Mouse (Mus musculus): ENCODE measurements around the gene Rsph6a.
"Not testable (repeated sequence)": the region's sequence is repeated elsewhere in the genome, so short reads cannot be mapped to it uniquely, and the experiment has no call there.

Rsph6a gene

DNA sequence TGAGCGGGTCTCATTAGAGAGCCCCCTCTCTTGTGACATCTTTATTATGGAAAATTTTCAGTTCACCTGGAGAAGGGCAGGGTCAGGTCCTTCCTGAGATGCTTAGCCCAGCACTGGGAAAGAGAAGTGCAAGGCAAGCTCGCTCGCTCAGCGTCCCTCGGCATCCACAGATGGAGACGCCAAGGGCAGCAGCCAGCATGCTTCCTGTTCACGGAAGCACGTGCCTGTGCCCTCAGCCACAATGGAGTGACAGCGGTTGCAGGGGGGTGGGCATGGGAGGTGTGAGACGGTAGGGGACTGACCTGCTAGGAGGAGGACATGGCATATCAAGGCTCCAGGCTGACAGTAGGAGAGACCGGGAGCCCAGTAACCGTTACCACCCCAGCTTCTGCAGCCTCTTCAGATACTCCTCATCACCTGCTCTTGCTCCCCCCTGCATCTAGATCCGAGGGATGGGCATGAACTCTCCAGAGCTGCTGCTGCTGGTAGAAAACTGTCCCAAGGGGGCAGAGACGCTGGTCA lies 6.4 kb upstream of the Rsph6a start:
- DNase-seq: no peak

- no peak for DNase-seq
Measured at GRCm38 (mm10) chr7:19049252-19049651, 5.2 kb upstream of the Rsph6a start.

DNA sequence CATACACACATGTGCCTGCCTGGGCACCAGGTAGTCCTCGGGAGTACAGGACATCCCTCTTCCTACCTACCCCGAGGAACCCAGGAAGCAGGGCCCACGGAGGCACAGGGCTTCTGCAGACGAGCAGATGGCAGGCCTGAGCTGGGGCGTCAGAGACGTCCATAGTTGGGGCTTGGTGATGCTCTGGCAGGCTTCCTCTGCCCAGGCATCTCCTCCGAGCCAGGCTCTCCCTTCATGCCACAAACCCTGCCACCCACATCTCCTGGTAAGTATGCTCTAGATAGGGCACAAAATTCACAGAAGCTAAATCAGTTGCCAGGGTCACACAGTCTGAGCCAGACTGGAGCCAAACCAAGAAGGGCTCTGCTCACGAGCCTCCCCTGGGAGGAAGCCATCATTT lies 4.3 kb upstream of the Rsph6a start:
- no peak for DNase-seq

DNA sequence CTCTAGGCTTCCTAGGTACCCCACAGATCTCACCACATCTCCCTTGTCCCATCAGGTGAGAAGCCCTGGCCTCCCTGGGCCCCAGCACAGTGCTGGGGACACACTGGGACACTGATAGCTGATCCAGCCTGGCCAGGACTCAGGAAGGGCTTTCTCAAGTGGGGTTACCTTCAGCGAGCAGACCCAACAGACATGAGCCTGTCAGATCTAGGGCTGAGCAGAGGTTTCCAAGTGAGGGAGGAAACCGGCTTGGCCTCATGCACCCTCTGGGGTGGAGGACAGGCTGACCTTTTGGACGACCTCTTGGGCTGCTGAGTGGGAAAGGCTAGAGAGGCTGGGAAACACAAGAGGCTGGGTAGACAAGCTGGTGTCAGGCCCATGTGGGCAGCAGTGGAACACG lies 3.3 kb upstream of the Rsph6a start:
- DNase-seq: no peak

DNA sequence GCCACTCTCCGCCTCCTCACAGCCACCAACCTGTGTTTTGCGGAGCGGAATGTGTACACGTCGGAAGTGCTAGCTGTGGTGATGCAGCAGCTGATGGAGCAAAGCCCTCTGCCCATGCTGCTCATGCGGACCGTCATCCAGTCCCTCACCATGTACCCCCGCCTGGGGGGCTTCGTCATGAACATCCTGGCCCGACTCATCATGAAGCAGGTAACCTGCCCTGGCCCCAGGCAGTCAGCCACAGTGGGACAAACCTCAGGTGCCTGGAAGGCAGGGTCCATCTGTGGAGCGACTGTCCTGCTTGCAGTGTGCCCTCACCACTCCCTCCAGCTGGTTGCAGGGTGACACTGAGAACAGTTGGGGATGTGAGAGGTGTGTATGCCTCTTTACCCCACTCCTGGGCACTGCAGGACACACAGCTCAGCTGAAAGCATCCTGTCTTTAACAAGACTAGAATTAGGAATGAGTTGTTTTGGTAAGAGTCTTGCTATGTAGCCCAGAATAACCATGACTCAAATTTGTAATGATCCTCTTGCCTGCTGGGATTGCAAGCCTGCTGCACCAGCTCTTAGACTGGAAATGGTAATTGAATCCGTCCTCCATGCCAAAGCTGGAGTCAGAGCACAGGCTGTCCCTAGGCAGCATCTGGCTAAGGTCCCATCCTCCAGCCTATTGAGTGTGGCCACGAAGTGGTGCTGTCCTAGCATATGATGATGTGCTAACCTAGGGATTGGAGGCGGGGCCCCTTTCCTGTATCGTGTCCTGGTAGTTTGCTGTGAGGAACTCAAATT lies 1.9 kb upstream of the Rsph6a start:
- no peak for DNase-seq

DNA sequence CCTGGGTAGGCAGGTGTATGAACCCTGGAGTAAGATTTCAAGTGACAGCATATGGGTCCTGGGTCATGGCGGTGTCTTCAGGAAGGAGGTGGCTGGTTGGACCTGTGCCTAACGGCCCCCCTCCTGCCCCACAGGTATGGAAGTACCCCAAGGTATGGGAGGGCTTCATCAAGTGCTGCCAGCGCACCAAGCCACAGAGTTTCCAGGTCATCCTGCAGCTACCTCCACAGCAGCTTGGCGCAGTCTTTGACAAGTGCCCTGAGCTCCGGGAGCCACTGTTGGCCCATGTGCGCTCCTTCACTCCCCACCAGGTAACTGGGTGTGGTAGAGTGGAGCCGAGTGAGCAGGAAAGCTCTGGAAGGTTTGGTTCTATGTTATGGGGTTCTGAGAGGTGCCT lies 1.4 kb upstream of the Rsph6a start:
- DNase-seq: no peak

GRCm38 (mm10) chr7:19054777-19055076 lies 237 bp downstream of the Rsph6a start:
- DNase-seq: no peak

GRCm38 (mm10) chr7:19055108-19055507 lies 618 bp downstream of the Rsph6a start:
- no peak for DNase-seq

GRCm38 (mm10) chr7:19057405-19057804 lies 2.9 kb downstream of the Rsph6a start:
- no peak for DNase-seq

GRCm38 (mm10) chr7:19065896-19066295 lies 11.4 kb downstream of the Rsph6a start:
- DNase-seq: no peak

- DNase-seq: no peak
Measured at GRCm38 (mm10) chr7:19067063-19067462, 12.6 kb downstream of the Rsph6a start.

DNA sequence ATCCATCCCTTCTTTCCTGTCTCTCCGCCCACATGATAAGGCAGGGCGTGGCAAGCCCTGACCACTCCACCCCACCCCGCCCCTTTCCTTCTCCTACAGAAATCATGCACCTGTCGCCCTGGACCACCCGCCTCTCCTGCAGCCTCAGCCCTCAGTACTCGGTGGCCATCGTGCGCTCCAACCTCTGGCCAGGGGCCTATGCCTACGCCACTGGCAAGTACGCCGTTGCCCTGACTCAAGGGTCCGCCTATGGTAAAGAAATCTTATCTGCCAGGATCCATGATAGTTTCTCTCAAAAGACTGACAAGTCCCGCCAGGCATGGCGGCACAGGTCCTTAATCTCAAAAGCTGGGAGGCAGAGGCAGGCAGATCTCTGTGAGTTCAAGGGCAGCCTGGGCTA lies 13.4 kb downstream of the Rsph6a start:
- no peak for DNase-seq

DNA sequence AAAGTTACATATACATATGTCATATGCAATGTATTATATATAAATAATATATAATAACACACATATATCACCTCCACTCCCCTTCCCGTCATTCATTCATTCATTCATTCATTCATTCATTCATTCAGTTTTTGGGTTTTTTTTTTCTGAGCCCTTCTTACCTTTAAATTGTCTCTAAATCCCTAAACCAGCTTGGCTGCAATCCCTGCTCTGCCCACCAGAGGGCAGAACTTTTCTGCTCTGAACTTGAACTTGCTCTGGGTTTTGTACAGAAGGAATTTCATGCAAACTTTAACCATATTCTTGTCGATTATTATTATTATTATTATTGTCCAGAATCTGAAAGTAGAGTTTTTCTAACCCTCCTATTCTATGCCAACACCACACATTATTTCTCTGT lies 14.2 kb downstream of the Rsph6a start:
- no peak for DNase-seq

DNA sequence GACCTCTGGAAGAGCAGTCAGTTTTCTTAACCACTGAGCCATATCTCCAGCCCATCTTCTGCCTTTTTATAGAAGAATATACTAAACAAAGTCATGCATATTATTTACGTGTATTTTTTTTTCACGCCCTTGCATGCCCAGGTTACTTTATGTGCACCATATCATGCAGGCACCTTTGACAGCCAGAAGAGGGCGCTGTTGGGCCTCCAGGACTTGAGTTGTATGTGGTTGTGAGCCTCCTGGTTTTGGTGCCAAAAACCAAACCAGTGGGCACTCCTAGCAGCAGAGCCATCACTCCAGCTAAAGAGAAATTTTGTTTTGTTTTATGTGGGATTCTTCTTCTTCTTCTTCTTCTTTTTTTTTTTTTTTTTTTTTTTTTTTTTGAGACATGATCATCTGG lies 15.0 kb downstream of the Rsph6a start:
- DNase-seq: no peak

GRCm38 (mm10) chr7:19071024-19071423 lies 16.5 kb downstream of the Rsph6a start:
- DNase-seq: not testable (repeated sequence)

- peak; percentile 39 for DNase-seq
Measured at GRCm38 (mm10) chr7:19073504-19073903, 19.0 kb downstream of the Rsph6a start.

DNA sequence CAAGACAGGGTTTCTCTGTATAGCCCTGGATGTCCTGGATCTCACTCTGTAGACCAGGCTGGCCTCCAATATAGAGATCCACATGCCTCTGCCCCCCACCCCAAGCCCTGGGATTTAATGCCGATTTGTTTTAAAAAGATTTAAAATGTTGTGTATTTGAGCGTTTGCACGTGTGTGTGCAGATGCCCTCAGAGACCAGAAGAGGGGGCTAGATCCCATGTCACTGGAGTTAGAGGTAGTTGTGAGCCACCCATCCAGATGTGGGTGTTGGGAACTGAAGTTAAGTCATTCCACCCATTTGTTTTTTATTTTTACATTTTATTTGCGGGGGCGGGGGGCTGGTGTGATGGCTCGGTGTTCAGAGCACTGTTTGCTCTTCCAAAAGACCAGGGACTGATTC lies 20.0 kb downstream of the Rsph6a start:
- DNase-seq: no peak

GRCm38 (mm10) chr7:19075231-19075630 lies 20.7 kb downstream of the Rsph6a start:
- DNase-seq: no peak

DNA sequence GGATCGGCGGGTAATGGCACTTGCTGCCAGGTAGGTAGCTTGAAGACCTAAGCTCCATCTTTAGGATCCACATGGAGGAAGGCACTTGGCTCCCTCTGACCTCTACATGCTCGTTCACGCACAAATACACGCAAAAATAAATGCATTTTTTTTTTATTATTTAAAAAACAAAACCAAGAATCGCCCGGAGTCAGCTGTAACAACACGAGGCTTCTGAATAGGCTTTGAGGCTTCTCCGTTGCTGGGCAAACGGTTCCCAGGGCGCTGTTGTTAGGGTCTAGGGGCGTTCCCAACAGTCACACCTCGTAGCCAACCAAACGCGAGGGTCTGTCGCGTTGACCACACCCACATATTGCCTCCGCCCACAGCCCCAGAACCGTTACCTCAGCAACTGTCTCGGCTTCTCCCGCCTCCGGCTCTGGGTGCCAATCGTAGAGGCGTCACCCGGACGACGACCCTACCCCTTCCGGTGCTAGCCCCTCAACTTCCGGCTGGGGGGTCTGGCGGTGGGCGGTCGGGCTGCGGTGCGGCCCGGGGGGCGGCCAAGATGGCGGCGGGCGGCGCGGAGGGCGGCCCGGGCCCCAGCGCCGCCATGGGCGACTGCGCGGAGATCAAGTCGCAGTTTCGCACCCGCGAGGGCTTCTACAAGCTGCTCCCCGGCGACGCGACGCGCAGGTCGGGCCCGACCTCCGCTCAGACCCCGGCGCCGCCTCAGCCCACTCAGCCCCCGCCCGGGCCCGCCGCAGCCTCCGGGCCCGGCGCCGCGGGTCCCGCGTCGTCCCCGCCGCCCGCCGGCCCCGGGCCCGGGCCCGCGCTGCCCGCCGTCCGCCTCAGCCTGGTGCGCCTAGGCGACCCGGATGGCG lies 21.5 kb downstream of the Rsph6a start, which contains the start of gene Dmwd:
Dmwd (plus strand) TSS at position 505 of the 863 bp plus-strand sequence.
- peak; percentile 93 for DNase-seq

DNA sequence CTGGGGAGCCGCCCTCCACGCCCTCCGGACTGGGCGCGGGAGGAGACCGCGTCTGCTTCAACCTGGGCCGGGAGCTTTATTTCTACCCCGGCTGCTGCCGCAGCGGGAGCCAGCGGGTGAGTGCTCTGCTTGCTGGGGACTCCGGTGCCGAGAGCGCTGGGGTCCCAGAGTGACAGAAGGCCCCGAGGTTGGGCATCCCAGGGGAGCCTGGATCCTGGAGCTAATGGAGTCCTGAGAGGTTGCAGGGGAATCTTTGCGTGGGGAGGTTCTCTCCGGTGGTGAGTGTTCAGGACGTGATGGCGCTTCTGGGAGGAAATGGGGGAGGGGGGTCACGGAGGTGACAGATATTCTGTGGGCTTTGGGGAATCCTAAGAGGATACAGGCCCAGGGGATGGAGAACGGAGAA lies 22.1 kb downstream of the Rsph6a start:
- DNase-seq: no peak

DNA sequence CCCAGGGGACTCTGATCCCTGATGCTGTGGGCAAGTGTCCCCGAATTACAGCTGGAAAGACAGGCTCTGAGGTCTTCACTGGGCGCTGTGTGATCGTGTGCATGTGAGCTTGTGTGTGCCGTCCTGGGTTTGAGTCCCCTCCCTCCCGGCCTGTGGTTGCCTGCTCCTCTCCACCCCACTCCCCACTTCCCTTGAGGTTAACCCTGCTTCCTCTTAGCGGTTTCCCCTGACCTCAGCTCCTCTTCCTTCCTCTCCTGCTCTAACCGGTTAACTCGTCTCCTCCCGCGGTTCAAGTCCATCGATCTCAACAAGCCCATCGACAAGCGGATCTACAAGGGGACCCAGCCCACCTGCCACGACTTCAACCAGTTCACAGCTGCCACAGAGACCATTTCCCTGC lies 23.3 kb downstream of the Rsph6a start:
- no peak for DNase-seq

DNA sequence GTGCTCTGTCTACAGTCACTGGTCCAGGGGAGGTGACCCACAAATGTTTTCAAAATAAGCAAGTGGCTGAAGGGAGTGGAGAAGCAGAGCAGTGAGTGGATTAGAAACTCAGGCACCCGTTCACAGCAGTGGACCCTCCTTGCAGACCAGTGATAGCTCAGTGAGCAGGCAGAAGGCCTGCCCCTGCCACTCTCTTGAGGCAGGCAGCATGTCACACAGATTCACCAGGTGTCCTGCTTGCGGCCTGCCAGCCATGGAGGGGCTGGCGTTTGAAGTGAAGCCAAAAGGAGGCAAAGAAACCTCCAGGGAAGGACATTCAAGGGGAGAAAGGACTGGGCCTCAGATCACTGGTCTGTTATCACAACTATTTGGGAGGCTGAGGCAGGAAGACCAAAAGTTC lies 24.2 kb downstream of the Rsph6a start:
- no peak for DNase-seq

DNA sequence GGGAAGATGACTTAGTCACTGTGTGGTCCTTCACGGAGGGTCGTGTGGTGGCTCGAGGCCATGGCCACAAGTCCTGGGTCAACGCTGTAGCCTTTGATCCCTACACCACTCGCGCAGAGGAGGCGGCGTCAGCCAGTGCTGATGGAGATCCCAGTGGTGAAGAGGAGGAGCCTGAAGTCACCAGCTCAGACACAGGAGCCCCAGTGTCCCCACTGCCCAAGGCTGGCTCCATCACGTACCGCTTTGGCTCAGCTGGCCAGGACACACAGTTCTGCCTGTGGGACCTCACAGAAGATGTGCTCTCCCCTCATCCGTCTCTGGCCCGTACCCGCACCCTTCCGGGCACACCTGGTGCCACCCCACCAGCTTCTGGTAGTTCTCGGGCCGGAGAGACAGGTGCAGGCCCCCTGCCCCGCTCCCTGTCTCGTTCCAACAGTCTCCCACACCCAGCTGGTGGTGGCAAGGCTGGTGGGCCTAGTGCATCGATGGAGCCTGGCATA lies 26.0 kb downstream of the Rsph6a start:
- DNase-seq: no peak

GRCm38 (mm10) chr7:19082171-19082570 lies 27.7 kb downstream of the Rsph6a start:
- DNase-seq: no peak
